Mouse (Mus musculus): ENCODE measurements around the gene Cdcp2. TPM values are rescaled to one million over a fixed set of nuclear protein-coding genes. Genes with fewer than 3 reads are reported as not detected.

The Cdcp2 gene
- polyA plus RNA-seq, 1 experiment from 2014 or later: not detected

GRCm38 (mm10) chr4:107156983-107157401, 60.3 kb downstream of the Cdcp2 start:
- no peaks in the 10 kb centered on the region for H3K9me3 ChIP-seq (ENCODE audit: control insufficient read depth, low read length)
- 77% methylated on average over 4 of the region's 4 CpGs for WGBS
- no peak overlapping the region for H3K9ac ChIP-seq (ENCODE audit: low read depth, low read length)
- DNase-seq (ENCODE audit: low spot score): no peak
- H3K4me1 ChIP-seq (replicated peaks; ENCODE audit: control insufficient read depth, insufficient read depth, low read length): no peaks in the 10 kb centered on the region
- no peak for ATAC-seq (replicated peaks; ENCODE audit: low FRiP score)
- no peak overlapping the region for H3K27ac ChIP-seq (ENCODE audit: low read depth, low read length)
- H3K27me3 ChIP-seq (replicated peaks; ENCODE audit: control insufficient read depth, insufficient read depth, low read length): no peaks in the 10 kb centered on the region
- 0 out of 2 replicates have a peak, but pooled peaks cover 3% of the 10 kb centered on the region for H3K36me3 ChIP-seq (ENCODE audit: control insufficient read depth, insufficient read depth, low read length)
- H3K4me2 ChIP-seq: no peak overlapping the region
- H3K4me3 ChIP-seq (ENCODE audit: low read depth, low read length): no peak overlapping the region

GRCm38 (mm10) chr4:107159166-107159773, 62.6 kb downstream of the Cdcp2 start:
- Histone ChIP-seq H3K4me2 (no peak overlapping the region), H3K4me3 (ENCODE audit: low read depth, low read length) (no peak overlapping the region), H3K9ac (ENCODE audit: low read depth, low read length) (no peak overlapping the region), H3K27me3 (replicated peaks; ENCODE audit: control insufficient read depth, insufficient read depth, low read length) (no peaks in the 10 kb centered on the region), H3K36me3 (ENCODE audit: control insufficient read depth, insufficient read depth, low read length) (0 out of 2 replicates have a peak, but pooled peaks cover 3% of the 10 kb centered on the region), H3K9me3 (ENCODE audit: control insufficient read depth, low read length) (no peaks in the 10 kb centered on the region), H3K4me1 (replicated peaks; ENCODE audit: control insufficient read depth, insufficient read depth, low read length) (no peaks in the 10 kb centered on the region), H3K27ac (ENCODE audit: low read depth, low read length) (no peak overlapping the region)
- WGBS: 85% methylated on average over 11 of the region's 11 CpGs
- DNase-seq (ENCODE audit: low spot score) (no peak), ATAC-seq (replicated peaks; ENCODE audit: low FRiP score) (no peak)

GRCm38 (mm10) chr4:107160181-107160580, 63.5 kb downstream of the Cdcp2 start:
- Histone ChIP-seq H3K9me3 (ENCODE audit: control insufficient read depth, low read length) (no peaks in the 10 kb centered on the region), H3K36me3 (ENCODE audit: control insufficient read depth, insufficient read depth, low read length) (peaks cover 2% of the 10 kb centered on the region), H3K27me3 (replicated peaks; ENCODE audit: control insufficient read depth, insufficient read depth, low read length) (no peaks in the 10 kb centered on the region), H3K4me1 (replicated peaks; ENCODE audit: control insufficient read depth, insufficient read depth, low read length) (no peaks in the 10 kb centered on the region), H3K4me3 (ENCODE audit: low read depth, low read length) (no peak overlapping the region), H3K4me2 (no peak overlapping the region), H3K9ac (ENCODE audit: low read depth, low read length) (no peak overlapping the region), H3K27ac (ENCODE audit: low read depth, low read length) (no peak overlapping the region)
- 89% methylated on average over 8 of the region's 8 CpGs for WGBS
- ATAC-seq (replicated peaks; ENCODE audit: low FRiP score) (no peak), DNase-seq (ENCODE audit: low spot score) (no peak)

Other genes with a start within 250 kb of the Cdcp2 start
- gene Ssbp3, start 186.2 kb upstream of the Cdcp2 start, polyA plus RNA-seq (2014; fragmentation: Nextera tagmentation; extraction: Ambion mirVana): 71.1 and 89.0 TPM in 2 replicates
- 122 and 128 TPM in 2 replicates for gene Mrpl37, start 30.0 kb upstream of the Cdcp2 start, polyA plus RNA-seq (2014; fragmentation: Nextera tagmentation; extraction: Ambion mirVana)
- gene Cyb5rl, start 29.9 kb upstream of the Cdcp2 start, polyA plus RNA-seq (2014; fragmentation: Nextera tagmentation; extraction: Ambion mirVana): 5.7 and 5.9 TPM in 2 replicates
- gene Tmem59, start 81.5 kb downstream of the Cdcp2 start, polyA plus RNA-seq (2014; fragmentation: Nextera tagmentation; extraction: Ambion mirVana): 221 and 223 TPM in 2 replicates
- 23.0 and 32.3 TPM in 2 replicates for gene Tceanc2, start 82.2 kb downstream of the Cdcp2 start, polyA plus RNA-seq (2014; fragmentation: Nextera tagmentation; extraction: Ambion mirVana)
- not detected in 2 replicates for gene Ldlrad1, start 112.3 kb downstream of the Cdcp2 start, polyA plus RNA-seq (2014; fragmentation: Nextera tagmentation; extraction: Ambion mirVana)
- gene Lrrc42, start 156.6 kb downstream of the Cdcp2 start, polyA plus RNA-seq (2014; fragmentation: Nextera tagmentation; extraction: Ambion mirVana): 40.7 and 41.1 TPM in 2 replicates
- gene Hspb11, start 156.7 kb downstream of the Cdcp2 start, polyA plus RNA-seq (2014; fragmentation: Nextera tagmentation; extraction: Ambion mirVana): 14.8 and 16.0 TPM in 2 replicates
- gene Dio1, start 210.3 kb downstream of the Cdcp2 start, polyA plus RNA-seq (2014; fragmentation: Nextera tagmentation; extraction: Ambion mirVana): 0.12 TPM in 1 of 2 replicates, not detected in the other
- 39.0 and 45.5 TPM in 2 replicates for gene Yipf1, start 217.5 kb downstream of the Cdcp2 start, polyA plus RNA-seq (2014; fragmentation: Nextera tagmentation; extraction: Ambion mirVana)